Mouse (Mus musculus): ENCODE data around the gene Pcgf1. TPM values are rescaled to one million over a fixed set of nuclear protein-coding genes. Genes with fewer than 3 reads are reported as not detected.
A peak's percentile ranks its signal among the peaks of the same experiment; 100 is the strongest.

Pcgf1 gene
- polyA plus RNA-seq, 1 experiment from 2014 or later: 19.3 TPM

- WGBS (ENCODE audit: insufficient replicate concordance): 68% methylated on average over 4 of the region's 4 CpGs
- H3K9me3 ChIP-seq (replicated peaks): no peaks in the 10 kb centered on the region
- DNase-seq: no peak
Measured at GRCm38 (mm10) chr6:83104158-83104557, 26.5 kb downstream of the Pcgf1 start.

DNA sequence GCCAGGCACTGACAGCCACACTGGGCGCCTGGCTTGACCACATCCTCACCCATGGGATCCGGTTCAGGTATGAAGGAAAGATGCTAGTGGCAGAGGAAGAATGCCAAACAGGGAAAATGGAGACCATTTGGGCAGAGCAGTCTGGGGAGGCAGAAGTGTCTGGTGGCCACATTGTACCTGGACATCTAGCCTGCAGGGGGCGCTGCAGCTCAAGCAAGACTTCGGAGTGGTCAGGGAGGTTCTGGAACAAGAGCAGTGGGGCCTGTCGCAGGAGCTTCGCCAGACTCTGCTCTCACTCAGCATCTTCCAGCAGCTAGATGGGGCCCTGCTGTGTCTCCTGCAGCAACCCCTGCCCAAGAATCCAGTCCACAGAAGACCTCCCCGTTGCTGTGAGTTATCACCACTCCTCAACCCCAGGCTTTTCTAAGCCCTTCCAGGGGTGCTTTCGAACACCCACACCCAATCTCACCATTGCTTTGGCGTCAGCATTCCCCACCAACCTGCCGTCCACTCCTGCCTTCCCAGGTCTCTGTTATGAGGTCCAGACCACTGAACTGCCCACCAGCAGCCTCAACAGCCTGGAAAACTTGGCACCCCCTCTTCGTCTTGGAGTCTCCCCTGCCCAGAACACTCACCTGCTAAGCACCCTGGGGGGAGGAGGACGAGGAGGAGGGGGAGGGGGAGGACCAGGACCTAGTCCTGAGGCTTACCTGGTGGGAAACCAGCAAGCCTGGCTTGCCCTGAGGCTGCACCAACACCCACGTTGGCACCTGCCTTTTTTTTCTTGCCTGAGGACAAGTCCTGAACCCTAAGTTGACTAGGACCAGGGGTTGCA, 30.1 kb downstream of the Pcgf1 start:
- Histone ChIP-seq H3K9ac (peak overlapping the region; percentile 98), H3K4me3 (replicated peaks) (peak overlapping the region; percentile 96), H3K27ac (peak overlapping the region; percentile 96), H3K9me3 (replicated peaks) (no peaks in the 10 kb centered on the region), H3K27me3 (no peaks in the 10 kb centered on the region), H3K4me1 (replicated peaks) (peaks cover 57% of the 10 kb centered on the region), H3K4me2 (peak overlapping the region; percentile 80), H3K36me3 (peaks cover 44% of the 10 kb centered on the region)
- 36% methylated on average over 13 of the region's 13 CpGs for WGBS (ENCODE audit: insufficient replicate concordance)
- ATAC-seq (ENCODE audit: low read depth) (peak; percentile 33), DNase-seq (peak; percentile 77)

More at GRCm38 (mm10) chr6:83104158-83104557, 26.5 kb downstream of the Pcgf1 start:
- Histone ChIP-seq H3K4me3 (replicated peaks) (no peak overlapping the region), H3K27me3 (no peaks in the 10 kb centered on the region), H3K4me1 (replicated peaks) (peaks cover 46% of the 10 kb centered on the region), H3K9ac (no peak overlapping the region), H3K4me2 (no peak overlapping the region), H3K36me3 (peaks cover 30% of the 10 kb centered on the region), H3K27ac (no peak overlapping the region)
- no peak for ATAC-seq (ENCODE audit: low read depth)

GRCm38 (mm10) chr6:83108762-83109668, 31.3 kb downstream of the Pcgf1 start, which contains the start of gene Mrpl53:
Mrpl53 (plus strand) TSS chr6:83109040.
- Histone ChIP-seq H3K9me3 (replicated peaks) (no peaks in the 10 kb centered on the region), H3K27ac (peak within 1 kb of the TSS; percentile 96), H3K4me3 (replicated peaks) (peak within 1 kb of the TSS; percentile 96), H3K4me1 (replicated peaks) (peaks cover 56% of the 10 kb centered on the region), H3K36me3 (peaks cover 41% of the 10 kb centered on the region), H3K4me2 (peak within 1 kb of the TSS; percentile 80), H3K9ac (peak within 1 kb of the TSS; percentile 98), H3K27me3 (no peaks in the 10 kb centered on the region)
- under 1% methylated on average over 76 of the region's 76 CpGs for WGBS (ENCODE audit: insufficient replicate concordance)
- peak; percentile 82 for ATAC-seq (ENCODE audit: low read depth)
- peak; percentile 69 for DNase-seq

DNA sequence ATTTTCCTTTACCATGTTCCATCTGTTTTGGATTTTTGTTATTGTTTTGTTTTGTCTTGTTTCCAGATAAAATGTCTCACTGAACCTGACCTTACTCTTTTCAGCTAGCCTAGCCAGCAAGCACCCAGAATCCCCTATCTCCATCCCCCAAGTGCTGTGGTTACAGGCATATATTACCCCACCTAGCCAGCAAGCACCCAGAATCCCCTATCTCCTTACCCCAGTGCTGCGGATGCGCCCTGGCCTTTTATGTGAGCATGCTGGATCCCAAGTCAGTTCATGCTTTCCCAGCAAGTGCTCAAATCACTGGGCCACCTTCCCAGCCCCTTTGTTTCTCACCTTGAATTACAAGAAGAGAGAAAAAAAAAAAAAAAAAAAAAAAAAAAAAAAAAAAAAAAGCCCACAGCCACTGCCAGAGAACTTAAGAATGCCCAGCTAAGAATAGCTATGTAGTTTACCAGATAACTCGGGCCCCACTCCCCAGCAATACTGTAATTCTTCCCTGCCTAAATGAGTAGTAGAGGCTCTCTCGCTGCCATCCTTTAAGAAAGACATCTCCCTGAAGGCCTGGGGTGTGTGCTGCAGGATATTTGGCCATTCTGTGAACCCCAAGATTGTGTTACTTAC, 34.0 kb downstream of the Pcgf1 start:
- Histone ChIP-seq H3K4me1 (replicated peaks) (peaks cover 75% of the 10 kb centered on the region), H3K4me2 (peak overlapping the region; percentile 10; the same call in 1 of the 2 replicates), H3K27ac (peak overlapping the region; percentile 96), H3K9ac (no peak overlapping the region), H3K27me3 (no peaks in the 10 kb centered on the region), H3K4me3 (replicated peaks) (no peak overlapping the region), H3K36me3 (peaks cover 23% of the 10 kb centered on the region), H3K9me3 (replicated peaks) (no peaks in the 10 kb centered on the region)
- no peak for DNase-seq
- whole genome bisulfite sequencing (ENCODE audit: insufficient replicate concordance): 50% methylated on average over 4 of the region's 4 CpGs
- ATAC-seq (ENCODE audit: low read depth): no peak

DNA sequence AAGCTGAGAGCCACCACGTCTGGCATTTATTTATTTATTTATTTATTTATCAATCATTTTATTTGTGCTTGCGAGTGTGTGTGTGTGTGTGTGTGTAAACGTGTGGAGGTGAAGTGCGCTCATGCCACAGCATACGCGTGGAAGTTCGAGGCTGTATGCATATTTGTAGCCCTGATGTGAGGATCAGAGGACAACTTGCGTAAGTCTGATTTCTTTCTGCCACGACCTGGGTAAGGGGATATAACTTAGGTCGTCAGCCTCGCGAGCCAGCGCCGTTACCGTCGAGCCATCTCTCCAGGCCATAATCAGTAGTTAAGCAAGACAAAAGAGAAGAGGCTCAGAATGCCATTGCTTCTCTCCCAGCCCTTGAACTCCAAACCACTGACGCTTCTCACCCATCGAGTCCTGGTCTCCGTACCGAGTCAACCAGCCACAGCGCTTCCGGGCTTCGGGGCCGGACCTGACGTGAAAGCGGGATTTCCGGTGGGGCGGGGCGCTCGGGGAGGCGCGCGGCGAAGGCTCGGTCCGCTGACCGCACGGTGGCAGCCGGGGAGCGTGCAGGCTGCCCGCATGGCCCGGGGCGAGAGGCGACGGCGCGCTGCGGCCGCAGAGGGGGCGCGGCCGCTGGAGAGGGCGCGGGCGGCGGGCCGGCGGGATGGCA, 37.5 kb downstream of the Pcgf1 start, which contains the start of gene Mogs:
Gene Mogs (plus strand): TSS at position 486 of the 661 bp plus-strand sequence.
- Histone ChIP-seq H3K4me2 (peak within 1 kb of the TSS; percentile 97), H3K9me3 (replicated peaks) (no peaks in the 10 kb centered on the region), H3K9ac (peak within 1 kb of the TSS; percentile 96), H3K4me1 (replicated peaks) (peaks cover 84% of the 10 kb centered on the region), H3K27me3 (no peaks in the 10 kb centered on the region), H3K4me3 (replicated peaks) (peak within 1 kb of the TSS; percentile 89), H3K36me3 (peaks cover 46% of the 10 kb centered on the region), H3K27ac (peak within 1 kb of the TSS; percentile 93)
- DNase-seq (peak; percentile 90), ATAC-seq (ENCODE audit: low read depth) (peak; percentile 90)
- 2% methylated on average over 58 of the region's 58 CpGs for WGBS (ENCODE audit: insufficient replicate concordance)

DNA sequence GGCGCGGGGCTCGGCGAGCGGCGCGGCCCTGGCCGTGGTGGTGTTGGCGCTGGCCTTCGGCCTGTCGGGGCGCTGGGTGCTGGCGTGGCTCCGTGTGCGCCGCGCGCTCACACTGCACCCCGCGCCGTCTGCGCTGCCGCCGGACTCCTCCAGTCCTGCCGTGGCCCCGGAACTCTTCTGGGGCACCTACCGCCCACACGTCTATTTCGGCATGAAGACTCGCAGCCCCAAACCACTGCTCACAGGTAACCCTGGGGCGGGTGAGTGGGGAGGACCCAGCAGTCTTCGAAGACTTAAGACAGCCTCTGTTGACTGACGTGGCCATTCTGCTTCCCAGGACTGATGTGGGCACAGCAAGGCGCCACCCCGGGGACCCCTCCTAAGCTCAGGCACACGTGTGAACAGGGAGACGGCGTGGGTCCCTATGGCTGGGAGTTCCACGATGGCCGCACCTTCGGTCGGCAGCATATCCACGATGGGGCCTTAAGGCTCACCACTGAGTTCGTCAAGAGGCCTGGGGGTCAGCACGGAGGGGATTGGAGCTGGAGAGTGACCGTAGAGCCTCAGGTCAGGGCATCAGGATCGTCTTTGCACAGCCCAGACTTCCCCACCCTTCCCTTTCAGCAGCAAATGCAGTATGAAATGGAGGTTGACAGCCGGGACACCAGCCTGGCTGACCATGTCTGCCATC, 38.2 kb downstream of the Pcgf1 start:
- no peaks in the 10 kb centered on the region for H3K9me3 ChIP-seq (replicated peaks)

DNA sequence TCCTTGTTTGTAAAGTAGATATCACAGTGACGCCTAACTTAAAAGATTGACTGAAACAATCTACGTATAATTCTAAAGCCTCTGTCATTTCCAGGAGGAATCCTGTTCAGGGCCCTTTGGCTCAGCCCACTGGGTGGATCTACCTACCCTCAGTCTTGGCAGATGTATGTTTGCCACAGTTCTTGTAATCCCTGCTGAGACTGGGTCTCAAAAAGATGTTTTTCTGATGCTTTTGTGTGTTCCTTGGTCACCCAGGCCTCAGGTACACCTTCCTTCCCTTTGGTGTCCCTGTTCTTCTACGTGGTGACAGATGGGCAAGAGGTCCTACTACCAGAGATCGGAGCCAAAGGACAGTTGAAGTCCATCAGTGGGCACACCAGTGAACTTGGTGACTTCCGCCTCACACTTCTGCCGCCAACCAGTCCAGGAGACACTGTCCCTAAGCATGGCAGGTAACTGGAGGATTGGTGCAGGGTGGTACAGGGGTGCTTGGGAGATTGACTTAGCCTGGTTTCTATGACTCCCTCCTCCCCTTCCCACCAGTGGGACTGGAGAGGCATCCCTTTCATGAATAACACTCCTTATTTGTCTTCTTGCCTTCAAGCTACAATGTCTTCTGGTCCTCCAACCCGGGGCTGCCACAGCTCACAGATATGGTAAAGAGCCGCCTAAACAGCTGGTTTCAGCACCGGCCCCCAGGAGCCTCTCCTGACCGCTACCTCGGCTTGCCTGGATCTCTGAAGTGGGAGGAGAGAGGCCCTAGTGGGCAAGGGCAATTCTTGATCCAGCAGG, 38.9 kb downstream of the Pcgf1 start:
- DNase-seq (no peak), ATAC-seq (ENCODE audit: low read depth) (no peak)
- Histone ChIP-seq H3K4me3 (replicated peaks) (peak overlapping the region; percentile 89), H3K27ac (peak overlapping the region; percentile 93), H3K4me1 (replicated peaks) (peaks cover 78% of the 10 kb centered on the region), H3K9me3 (replicated peaks) (no peaks in the 10 kb centered on the region), H3K4me2 (peak overlapping the region; percentile 97), H3K36me3 (peaks cover 32% of the 10 kb centered on the region), H3K27me3 (no peaks in the 10 kb centered on the region), H3K9ac (peak overlapping the region; percentile 96)
- 66% methylated on average over 11 of the region's 11 CpGs for WGBS (ENCODE audit: insufficient replicate concordance)

More for the DNA sequence above, 38.2 kb downstream of the Pcgf1 start:
- H3K4me2 ChIP-seq: peak overlapping the region; percentile 97
- peak overlapping the region; percentile 93 for H3K27ac ChIP-seq
- ATAC-seq (ENCODE audit: low read depth) (peak; percentile 57), DNase-seq (no peak)
- 2% methylated on average over 48 of the region's 48 CpGs for WGBS (ENCODE audit: insufficient replicate concordance)
- peaks cover 40% of the 10 kb centered on the region for H3K36me3 ChIP-seq
- H3K27me3 ChIP-seq: no peaks in the 10 kb centered on the region
- H3K9ac ChIP-seq: peak overlapping the region; percentile 96
- peak overlapping the region; percentile 89 for H3K4me3 ChIP-seq (replicated peaks)
- peaks cover 84% of the 10 kb centered on the region for H3K4me1 ChIP-seq (replicated peaks)

DNA sequence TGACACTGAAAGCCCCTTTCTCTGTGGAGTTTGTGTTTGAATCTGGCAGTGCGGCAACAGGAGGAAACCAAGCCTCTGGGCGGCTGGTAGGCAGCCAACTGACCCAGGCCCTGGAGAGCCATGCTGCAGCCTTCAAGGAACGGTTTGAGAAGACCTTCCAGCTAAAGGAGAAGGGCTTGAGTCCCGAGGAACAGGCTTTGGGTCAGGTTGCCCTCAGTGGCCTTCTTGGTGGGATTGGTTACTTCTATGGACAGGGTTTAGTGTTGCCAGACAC, 39.4 kb downstream of the Pcgf1 start:
- Histone ChIP-seq H3K9ac (peak overlapping the region; percentile 96), H3K27me3 (no peaks in the 10 kb centered on the region), H3K4me2 (peak overlapping the region; percentile 97), H3K27ac (peak overlapping the region; percentile 93; the same call in 1 of the 2 replicates), H3K4me3 (replicated peaks) (peak overlapping the region; percentile 89), H3K4me1 (replicated peaks) (peaks cover 75% of the 10 kb centered on the region), H3K36me3 (peaks cover 32% of the 10 kb centered on the region), H3K9me3 (replicated peaks) (no peaks in the 10 kb centered on the region)
- WGBS (ENCODE audit: insufficient replicate concordance): 91% methylated on average over 4 of the region's 4 CpGs
- ATAC-seq (ENCODE audit: low read depth) (no peak), DNase-seq (no peak)

DNA sequence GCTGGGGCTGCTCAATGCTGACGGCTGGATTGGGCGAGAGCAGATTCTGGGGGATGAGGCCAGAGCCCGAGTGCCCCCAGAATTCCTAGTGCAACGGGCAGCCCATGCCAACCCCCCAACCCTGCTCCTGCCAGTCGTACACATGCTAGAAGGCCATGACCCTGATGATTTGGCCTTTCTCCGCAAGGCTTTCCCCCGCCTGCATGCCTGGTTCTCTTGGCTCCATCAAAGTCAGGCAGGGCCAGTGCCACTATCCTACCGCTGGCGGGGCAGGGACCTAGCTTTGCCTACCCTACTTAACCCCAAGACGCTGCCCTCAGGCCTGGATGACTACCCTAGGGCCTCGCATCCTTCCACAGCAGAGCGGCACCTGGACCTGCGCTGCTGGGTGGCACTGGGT, 39.9 kb downstream of the Pcgf1 start:
- Histone ChIP-seq H3K9ac (peak overlapping the region; percentile 96; the same call in 1 of the 2 replicates), H3K4me1 (replicated peaks) (peaks cover 76% of the 10 kb centered on the region), H3K27me3 (no peaks in the 10 kb centered on the region), H3K9me3 (replicated peaks) (no peaks in the 10 kb centered on the region), H3K4me2 (0 out of 2 replicates have a peak overlapping the region, but pooled peaks have one; percentile 97), H3K4me3 (replicated peaks) (no peak overlapping the region), H3K36me3 (peaks cover 32% of the 10 kb centered on the region), H3K27ac (peak overlapping the region; percentile 31; the same call in 1 of the 2 replicates)
- WGBS (ENCODE audit: insufficient replicate concordance): 87% methylated on average over 13 of the region's 13 CpGs
- ATAC-seq (ENCODE audit: low read depth) (no peak), DNase-seq (no peak)
